Mouse (Mus musculus) megakaryocyte, adult 5-6 weeks (primary cell): ENCODE results near the gene Gm5890. TPM values are rescaled to one million over a fixed set of nuclear protein-coding genes. Genes with fewer than 3 reads are reported as not detected.
"Not testable (repeated sequence)": the region's sequence is repeated elsewhere in the genome, so short reads cannot be mapped to it uniquely, and the experiment has no call there.

Experiments
- ATAC-seq: 2 replicates; pipeline ENCODE4 v1.8.0; 2016; ENCODE audit warnings: mild to moderate bottlenecking, inconsistent platforms; ENCODE audit not compliant: poor library complexity, severe bottlenecking
- total RNA-seq, 2 experiments: library from RNA; stranded (forward) in 1 of 2; stranded (reverse) in 1 of 2; fragments of 153-499, 151-499 nt in 1 of 2; fragments of 221-1000, 200-1000 nt in 1 of 2; gene quantifications; 2 replicates each; pipeline versions ENCODE4 v1.2.3 to v1.2.4; 2015 to 2017

Gm5890 gene
- total RNA-seq (2015): not detected in 2 replicates
- total RNA-seq (2017): not detected in 2 replicates

GRCm38 (mm10) chr7:20262734-20263133 is at the start of gene Gm5890:
Gene Gm5890, minus strand, starts transcription at chr7:20262834.
- ATAC-seq: not testable (repeated sequence)

- not testable (repeated sequence) for ATAC-seq
Measured at GRCm38 (mm10) chr7:20233728-20234127, 28.9 kb downstream of the Gm5890 start, which contains the start of gene Gm4498. Gene Gm4498, minus strand, starts transcription at chr7:20233828.

Other genes with a start within 250 kb of the Gm5890 start
- gene Vmn1r91, start 163.2 kb downstream of the Gm5890 start, total RNA-seq (2015): not detected in 2 replicates
- gene Vmn1r91, start 163.2 kb downstream of the Gm5890 start, total RNA-seq (2017): not detected in 2 replicates
- gene Gm16442, start 140.3 kb downstream of the Gm5890 start, total RNA-seq (2015): not detected in 2 replicates
- not detected in 2 replicates for gene Gm16442, start 140.3 kb downstream of the Gm5890 start, total RNA-seq (2017)
- not detected in 2 replicates for gene Vmn1r93, start 123.7 kb downstream of the Gm5890 start, total RNA-seq (2015)
- gene Vmn1r93, start 123.7 kb downstream of the Gm5890 start, total RNA-seq (2017): not detected in 2 replicates
- not detected in 2 replicates for gene Vmn1r94, start 94.5 kb downstream of the Gm5890 start, total RNA-seq (2015)
- not detected in 2 replicates for gene Vmn1r94, start 94.5 kb downstream of the Gm5890 start, total RNA-seq (2017)
- gene Vmn1r95, start 69.1 kb downstream of the Gm5890 start, total RNA-seq (2015): not detected in 2 replicates
- gene Vmn1r95, start 69.1 kb downstream of the Gm5890 start, total RNA-seq (2017): not detected in 2 replicates
- gene Gm6164, start 57.2 kb downstream of the Gm5890 start, total RNA-seq (2015): not detected in 2 replicates
- not detected in 2 replicates for gene Gm6164, start 57.2 kb downstream of the Gm5890 start, total RNA-seq (2017)
- not detected in 2 replicates for gene Gm4498, start 29.0 kb downstream of the Gm5890 start, total RNA-seq (2015)
- gene Gm4498, start 29.0 kb downstream of the Gm5890 start, total RNA-seq (2017): not detected in 2 replicates
- gene Gm4133, start 71.2 kb upstream of the Gm5890 start, total RNA-seq (2015): not detected in 2 replicates
- gene Gm4133, start 71.2 kb upstream of the Gm5890 start, total RNA-seq (2017): not detected in 2 replicates
- gene Gm5728, start 112.6 kb upstream of the Gm5890 start, total RNA-seq (2015): not detected in 2 replicates
- gene Gm5728, start 112.6 kb upstream of the Gm5890 start, total RNA-seq (2017): not detected in 2 replicates
- gene Vmn1r100, start 155.1 kb upstream of the Gm5890 start, total RNA-seq (2015): not detected in 2 replicates
- gene Vmn1r100, start 155.1 kb upstream of the Gm5890 start, total RNA-seq (2017): not detected in 2 replicates
- gene Vmn1r101, start 179.8 kb upstream of the Gm5890 start, total RNA-seq (2015): not detected in 2 replicates
- not detected in 2 replicates for gene Vmn1r101, start 179.8 kb upstream of the Gm5890 start, total RNA-seq (2017)
- not detected in 2 replicates for gene Gm10670, start 212.1 kb upstream of the Gm5890 start, total RNA-seq (2015)
- not detected in 2 replicates for gene Gm10670, start 212.1 kb upstream of the Gm5890 start, total RNA-seq (2017)
- not detected in 2 replicates for gene Vmn1r103, start 247.7 kb upstream of the Gm5890 start, total RNA-seq (2015)
- gene Vmn1r103, start 247.7 kb upstream of the Gm5890 start, total RNA-seq (2017): not detected in 2 replicates